Mouse (Mus musculus) right cerebral cortex, adult 18-20 months (tissue): ENCODE results near the gene Cd274.

Experiments
- DNase-seq: peaks from one replicate; pipeline ENCODE4 v3.0.0; 2022; ENCODE audit warnings: mixed read lengths

Cd274 gene

DNA sequence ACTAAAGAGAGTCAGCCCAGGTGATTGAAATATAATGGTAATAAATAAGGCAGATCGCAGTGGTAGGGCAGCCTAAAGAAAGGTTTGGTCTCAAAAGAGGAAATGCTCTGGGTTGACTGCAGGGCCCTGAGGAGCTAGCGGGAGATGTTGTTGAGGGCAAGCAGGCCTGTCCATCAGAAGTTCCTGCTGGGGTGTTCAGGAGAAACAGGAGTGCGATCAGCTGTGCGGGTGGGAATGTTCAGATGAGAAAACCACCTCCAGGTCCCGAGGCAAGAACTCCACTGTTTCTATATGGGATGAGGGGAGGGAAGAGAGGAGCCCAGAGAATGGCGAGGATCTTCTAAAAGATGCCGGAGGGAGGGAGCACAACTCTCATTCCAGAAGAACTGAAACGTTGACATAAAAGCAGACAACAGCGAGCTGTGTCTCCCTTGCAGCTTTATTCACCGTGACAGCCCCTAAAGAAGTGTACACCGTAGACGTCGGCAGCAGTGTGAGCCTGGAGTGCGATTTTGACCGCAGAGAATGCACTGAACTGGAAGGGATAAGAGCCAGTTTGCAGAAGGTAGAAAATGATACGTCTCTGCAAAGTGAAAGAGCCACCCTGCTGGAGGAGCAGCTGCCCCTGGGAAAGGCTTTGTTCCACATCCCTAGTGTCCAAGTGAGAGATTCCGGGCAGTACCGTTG, 69.7 kb downstream of the Cd274 start:
- DNase-seq: no peak
